Mouse (Mus musculus) lung, postnatal 10 days (tissue): ENCODE data around the gene Anapc2.

ENCODE experiments used
- DNase-seq: peaks from one replicate; pipeline ENCODE4 v3.0.0; 2021

Anapc2 gene

GRCm38 (mm10) chr2:25271827-25272511 is at the start of gene Anapc2, which contains the start of gene Ssna1:
Gene Anapc2 (plus strand): TSS chr2:25272478.
Gene Ssna1 (minus strand): TSS chr2:25272438.
- DNase-seq: peak; percentile 99

- peak; percentile 90 for DNase-seq
Observed at GRCm38 (mm10) chr2:25223681-25224491, 48.4 kb upstream of the Anapc2 start.

DNA sequence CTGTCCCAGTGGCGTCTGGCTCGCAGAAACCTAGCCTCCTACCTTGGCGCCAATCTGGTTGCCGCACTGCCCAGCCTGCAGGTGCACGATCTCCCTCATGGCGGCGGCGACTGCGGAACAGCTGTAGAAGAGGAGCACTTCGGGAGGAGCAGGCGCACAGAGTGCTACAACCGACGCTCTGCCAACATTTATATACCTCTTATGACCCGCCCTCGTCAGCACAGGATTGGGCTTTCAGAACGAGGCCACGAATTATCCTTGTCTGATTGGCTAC is 47.8 kb upstream of the Anapc2 start, which contains the start of gene Tubb4b:
Tubb4b (minus strand) TSS at position 211 of the 274 bp plus-strand sequence.
- DNase-seq: no peak

- peak; percentile 99 for DNase-seq
Observed at GRCm38 (mm10) chr2:25224766-25225752, 47.2 kb upstream of the Anapc2 start.

DNA sequence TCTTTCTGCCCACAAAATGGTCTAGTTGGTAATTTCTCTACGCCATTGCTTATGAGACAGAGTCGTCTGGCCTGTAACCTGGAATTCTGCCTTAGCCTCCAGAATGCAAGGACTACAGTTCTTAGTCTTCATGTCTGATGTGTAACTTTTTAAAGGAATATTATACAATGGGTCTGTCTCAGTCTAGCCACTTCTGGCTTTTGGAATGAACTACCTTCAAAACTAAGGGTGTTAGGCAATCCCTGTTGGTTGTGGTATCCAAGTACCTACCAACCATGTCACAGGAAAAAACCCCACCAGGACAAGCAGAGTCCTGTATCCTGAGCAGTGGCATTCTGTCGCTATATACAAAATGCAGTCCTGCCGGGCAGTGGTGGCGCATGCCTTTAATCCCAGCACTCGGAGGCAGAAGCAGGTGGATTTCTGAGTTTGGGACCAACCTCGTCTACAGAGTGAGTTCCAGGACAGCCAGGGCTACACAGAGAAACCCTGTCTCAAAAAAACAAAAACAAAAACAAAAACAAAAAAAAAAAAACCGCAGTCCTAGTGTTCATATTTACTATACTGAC is 46.4 kb upstream of the Anapc2 start:
- DNase-seq: no peak

- peak; percentile 43 for DNase-seq
Observed at GRCm38 (mm10) chr2:25226864-25227263, 45.4 kb upstream of the Anapc2 start.

GRCm38 (mm10) chr2:25227406-25227805 is 44.9 kb upstream of the Anapc2 start:
- DNase-seq: no peak

- DNase-seq: peak; percentile 97
Observed at GRCm38 (mm10) chr2:25228431-25228889, 43.8 kb upstream of the Anapc2 start.

DNA sequence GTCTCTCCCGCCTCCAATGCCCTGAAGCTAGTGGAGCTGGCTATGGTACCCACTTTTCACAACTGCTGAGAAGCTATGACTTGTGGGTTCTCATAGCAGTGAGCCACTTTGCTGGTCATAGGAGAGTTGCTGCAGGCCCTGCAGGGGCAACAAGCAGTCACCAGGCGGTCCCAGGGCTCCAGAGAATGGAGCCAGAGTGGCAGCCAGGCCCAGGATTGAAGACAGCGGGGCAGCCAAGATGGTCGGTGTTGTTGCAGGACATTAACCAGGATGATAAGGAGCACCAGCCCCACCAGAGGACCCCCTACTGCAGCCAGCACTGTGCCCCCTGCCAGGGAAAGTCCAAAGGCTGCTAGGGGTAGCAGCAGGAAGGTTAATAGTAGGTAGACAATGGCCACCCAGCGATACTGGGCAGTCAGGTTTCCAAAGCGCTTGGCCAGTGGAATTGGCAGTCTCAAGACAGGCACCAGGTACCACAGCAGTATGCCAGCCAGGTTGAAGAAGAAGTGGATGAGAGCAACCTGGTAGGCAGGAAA is 43.2 kb upstream of the Anapc2 start:
- no peak for DNase-seq

- no peak for DNase-seq
Observed at GRCm38 (mm10) chr2:25229582-25229981, 42.7 kb upstream of the Anapc2 start.

DNA sequence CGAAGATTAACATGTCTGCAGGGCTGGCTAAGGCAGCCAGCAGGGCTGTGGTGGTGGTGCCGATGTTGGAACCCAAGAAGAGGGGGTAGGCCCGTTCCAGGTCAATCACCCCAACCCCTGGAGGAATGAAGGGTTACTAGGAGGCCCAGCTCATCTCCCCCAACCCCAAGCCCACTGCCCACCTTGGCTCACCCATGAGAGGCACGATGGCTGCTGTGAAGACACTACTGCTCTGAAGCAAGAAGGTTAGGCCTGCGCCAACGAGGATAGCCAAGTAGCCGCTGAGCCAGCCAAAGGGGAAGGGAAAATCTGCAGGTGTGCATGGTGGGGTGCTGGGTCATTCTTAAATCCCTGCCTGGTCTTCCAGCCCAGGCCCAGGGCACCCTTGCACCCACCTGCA is 41.7 kb upstream of the Anapc2 start:
- no peak for DNase-seq

DNA sequence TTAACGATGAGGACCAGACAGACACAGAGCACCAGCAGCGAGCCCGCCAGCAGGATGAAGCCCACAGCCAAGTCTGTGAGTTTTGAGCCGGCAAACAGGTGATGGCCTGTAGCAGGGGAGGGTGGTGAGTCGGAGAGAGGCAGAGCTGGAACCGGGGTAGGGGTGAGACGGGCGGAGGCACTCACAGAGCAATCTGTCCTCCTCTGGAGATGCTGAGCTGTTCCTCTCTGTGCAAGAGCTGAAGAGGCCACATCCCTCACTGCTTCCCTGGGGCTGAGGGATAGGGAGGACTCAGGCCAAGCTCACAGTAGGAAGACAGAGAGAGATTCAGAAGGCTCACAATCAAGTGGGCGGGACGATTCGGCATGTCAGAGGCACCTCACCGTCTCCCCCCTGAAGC is 41.2 kb upstream of the Anapc2 start:
- DNase-seq: no peak

DNA sequence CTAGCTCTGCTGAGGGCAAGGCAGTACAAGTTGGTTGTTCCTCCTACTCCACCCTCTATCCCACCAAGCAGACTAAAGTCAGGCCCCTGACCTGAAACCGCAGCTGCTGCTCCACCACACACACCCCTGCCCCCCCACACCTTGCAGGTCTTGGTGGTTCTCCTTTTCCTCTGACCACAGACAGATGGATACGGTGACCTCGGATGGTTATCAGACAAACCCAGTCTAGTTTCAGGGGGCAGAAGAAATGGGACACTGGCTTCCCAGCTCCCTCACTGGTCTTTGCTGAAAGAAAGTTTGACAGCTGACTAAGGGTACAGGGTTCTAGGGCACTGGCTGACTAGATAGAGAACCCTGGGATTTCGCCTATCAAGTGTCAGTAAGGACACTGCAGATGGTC is 38.9 kb upstream of the Anapc2 start:
- DNase-seq: no peak

- DNase-seq: no peak
Observed at GRCm38 (mm10) chr2:25234050-25234449, 38.2 kb upstream of the Anapc2 start, which contains the start of gene Slc34a3. Gene Slc34a3 (minus strand): TSS chr2:25234364.

DNA sequence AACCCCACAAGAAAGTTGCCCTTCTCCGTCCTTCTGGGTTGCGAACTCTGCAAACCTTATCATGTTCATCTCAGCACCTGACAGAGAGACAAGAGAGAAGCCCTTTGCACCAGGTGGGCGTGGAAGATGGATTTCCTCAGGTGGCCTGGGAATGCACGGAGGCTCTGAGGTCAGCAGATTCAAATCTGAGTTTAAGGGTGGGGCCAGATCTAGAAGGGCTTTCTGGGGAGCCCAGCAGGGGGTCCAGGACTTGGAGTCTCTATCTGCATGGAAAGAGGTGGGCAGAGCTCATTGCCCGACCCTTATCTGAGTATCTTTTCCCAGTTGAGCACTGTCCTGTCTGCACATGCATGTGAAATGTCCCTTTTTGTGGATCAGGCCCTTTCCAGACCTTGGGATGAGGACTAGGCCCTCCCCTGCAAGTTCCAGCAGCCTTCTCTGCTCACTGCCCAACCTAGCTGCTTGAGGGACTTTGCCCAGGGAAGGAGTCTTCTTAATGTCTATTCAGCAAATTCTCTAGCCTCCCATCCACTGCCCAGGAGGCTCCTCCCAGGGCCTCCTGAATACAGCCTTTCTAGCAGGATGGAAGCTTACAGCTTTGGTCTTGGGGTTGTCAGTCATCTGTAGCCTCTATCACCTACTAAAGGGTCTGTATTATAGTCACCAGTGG is 37.6 kb upstream of the Anapc2 start:
- DNase-seq: no peak

DNA sequence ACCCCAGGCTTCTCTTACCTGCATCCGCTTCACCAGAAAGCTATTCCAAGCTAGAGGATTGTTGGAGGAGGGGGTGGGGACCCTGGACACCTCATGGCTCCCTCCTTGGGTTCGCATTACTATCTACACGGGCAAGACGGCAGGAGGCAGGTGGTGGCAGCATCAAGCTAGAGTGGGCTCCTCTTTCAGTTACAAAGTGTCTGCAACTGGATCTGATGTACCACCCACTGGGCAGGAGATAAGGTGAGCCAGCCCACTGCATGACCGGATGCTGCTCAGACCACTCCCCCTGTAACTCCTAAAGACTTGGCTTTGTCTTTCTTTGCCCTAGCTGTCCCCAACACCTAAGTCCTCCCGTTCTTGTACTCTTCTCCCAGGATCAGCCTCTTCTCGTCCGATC is 35.7 kb upstream of the Anapc2 start, which contains the start of gene Rnf224:
Rnf224 (minus strand) TSS at position 174 of the 400 bp plus-strand sequence.
- DNase-seq: no peak

DNA sequence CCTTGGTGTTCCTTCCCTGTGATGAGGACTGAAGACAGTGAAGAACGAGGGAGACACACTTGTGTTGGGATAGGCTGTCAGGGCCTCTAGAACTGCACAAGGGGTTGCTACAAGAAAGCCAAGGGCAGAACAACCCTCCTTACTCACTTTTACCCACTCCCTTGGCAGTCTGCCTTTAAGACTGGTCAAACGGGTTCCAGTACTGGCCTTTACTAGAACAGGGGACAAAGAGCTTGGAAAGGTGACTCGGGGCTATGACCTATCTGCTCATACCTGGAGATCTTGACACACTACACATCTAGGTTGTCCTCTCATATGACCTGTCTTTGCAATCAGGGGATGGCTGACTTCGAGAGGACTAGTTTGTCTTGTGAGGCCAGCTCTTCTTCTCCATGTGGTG is 34.8 kb upstream of the Anapc2 start:
- DNase-seq: peak; percentile 65

- no peak for DNase-seq
Observed at GRCm38 (mm10) chr2:25238106-25238505, 34.2 kb upstream of the Anapc2 start.

DNA sequence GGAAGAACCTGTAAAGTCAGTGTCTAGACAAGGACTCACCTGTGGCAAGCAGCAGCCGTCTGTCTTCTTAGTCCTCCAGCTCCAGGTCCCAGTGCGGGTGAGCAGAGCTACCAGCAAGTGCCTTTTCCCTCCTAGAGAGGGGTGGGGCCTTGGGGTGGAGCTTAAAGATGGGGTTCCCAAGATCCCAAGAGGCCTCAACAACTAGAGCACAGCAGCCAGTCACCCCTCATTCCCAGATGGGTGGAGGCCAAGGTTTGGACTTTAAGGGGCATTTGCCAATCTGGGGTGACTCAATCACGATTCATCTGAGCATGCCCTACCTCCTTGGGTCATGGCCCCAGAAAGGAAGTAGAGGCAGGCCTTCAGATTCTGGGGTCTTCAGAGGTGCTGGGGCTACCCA is 32.5 kb upstream of the Anapc2 start:
- DNase-seq: no peak

- no peak for DNase-seq
Observed at GRCm38 (mm10) chr2:25240310-25240709, 32.0 kb upstream of the Anapc2 start.

DNA sequence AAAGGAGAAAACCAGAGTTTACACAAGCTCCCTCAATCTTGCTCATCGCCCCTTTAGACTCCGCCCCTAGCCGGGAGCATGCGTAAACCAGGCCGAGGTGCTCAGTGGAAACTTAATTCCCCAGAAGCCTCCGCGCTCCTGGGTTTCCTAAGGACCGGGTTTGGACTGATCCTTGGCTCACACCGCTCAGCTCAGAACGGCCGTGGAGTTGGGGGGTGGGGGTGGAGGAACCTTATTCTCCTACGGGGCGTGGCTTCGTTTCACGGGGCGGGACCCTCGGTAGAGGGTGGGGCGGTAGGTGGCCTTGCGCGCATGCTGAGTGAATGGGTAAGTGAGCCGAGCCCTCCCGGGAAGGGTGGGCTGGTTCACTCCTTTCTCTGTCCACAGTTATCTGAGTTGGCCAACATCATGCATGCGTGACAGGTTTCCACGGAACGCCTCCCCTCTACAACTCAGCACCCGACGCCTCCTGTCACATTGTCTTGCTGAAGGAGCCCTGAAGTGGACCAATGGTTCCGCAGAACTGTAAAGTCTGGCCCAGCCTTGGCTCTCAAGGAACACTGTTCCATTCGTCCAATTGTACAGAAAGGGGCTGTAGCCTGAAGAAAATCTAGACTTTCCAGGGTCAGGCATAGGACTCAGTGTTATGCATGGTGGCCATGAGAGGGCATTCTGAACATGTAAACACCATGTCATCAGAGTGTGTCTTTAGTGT is 31.4 kb upstream of the Anapc2 start:
- DNase-seq: peak; percentile 89
